Mouse (Mus musculus): ENCODE measurements around the gene Nkx2-9. TPM values are rescaled to one million over a fixed set of nuclear protein-coding genes. Genes with fewer than 3 reads are reported as not detected.

The Nkx2-9 gene
- polyA plus RNA-seq, 1 experiment from 2014 or later: 28.3 TPM

DNA sequence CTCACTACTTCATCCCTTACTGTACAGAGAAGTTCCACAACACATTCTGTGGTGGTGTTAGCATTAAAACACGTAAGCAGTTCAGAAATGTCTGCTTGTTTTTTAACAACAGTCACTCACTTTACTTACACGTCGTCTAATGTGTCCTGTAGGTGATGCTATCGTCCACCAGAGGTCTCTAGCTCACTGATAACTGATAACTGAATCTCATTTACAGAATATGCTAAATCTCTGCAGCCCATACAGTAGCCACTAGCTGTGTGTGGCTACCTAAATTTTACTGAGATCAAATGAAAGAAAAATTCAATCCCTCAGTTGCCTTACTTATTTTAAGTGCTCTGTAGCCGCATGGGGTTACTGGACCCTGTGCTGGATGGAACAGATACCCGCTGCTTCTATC lies 25.3 kb downstream of the Nkx2-9 start:
- Histone ChIP-seq H3K4me3 (no peak overlapping the region), H3K9me3 (replicated peaks) (no peaks in the 10 kb centered on the region), H3K4me1 (no peaks in the 10 kb centered on the region), H3K36me3 (no peaks in the 10 kb centered on the region), H3K27ac (replicated peaks) (no peak overlapping the region), H3K27me3 (ENCODE audit: low read depth, poor library complexity, severe bottlenecking) (peaks cover 44% of the 10 kb centered on the region)
- 33% methylated on average over 6 of the region's 6 CpGs for WGBS
- no peak for DNase-seq (ENCODE audit: low spot score)

Other genes starting within 250 kb of the Nkx2-9 start
- gene Nkx2-1, start 76.4 kb downstream of the Nkx2-9 start, polyA plus RNA-seq (2016; fragmentation: Nextera tagmentation; extraction: Ambion mirVana): 9.1 and 9.4 TPM in 2 replicates
- gene Pax9, start 78.5 kb upstream of the Nkx2-9 start, polyA plus RNA-seq (2016; fragmentation: Nextera tagmentation; extraction: Ambion mirVana): 0.56 and 0.63 TPM in 2 replicates